Mouse (Mus musculus): ENCODE measurements around the gene Rps6ka6. TPM values are rescaled to one million over a fixed set of nuclear protein-coding genes. Genes with fewer than 3 reads are reported as not detected.

Gene Rps6ka6
- polyA plus RNA-seq, 1 experiment from 2014 or later, result 18.3 TPM

Other genes with a start within 250 kb of the Rps6ka6 start
- gene Hdx, start 159.1 kb upstream of the Rps6ka6 start, polyA plus RNA-seq (2015; fragmentation: Nextera tagmentation; extraction: Ambion mirVana), result 0.43 and 0.64 TPM in 2 replicates